Mouse (Mus musculus) hindbrain, postnatal 0 days (tissue): ENCODE data around the gene Gm11983. TPM values are rescaled to one million over a fixed set of nuclear protein-coding genes. Genes with fewer than 3 reads are reported as not detected.
"Not testable (repeated sequence)": the region's sequence is repeated elsewhere in the genome, so short reads cannot be mapped to it uniquely, and the experiment has no call there.

Experiments used
- ATAC-seq: fragments of 200-750 bp; cut with Nextera tagmentation; 2 replicates; pipeline ENCODE4 v1.8.0; 2017; ENCODE audit warnings: mild to moderate bottlenecking, moderate TSS enrichment, moderate library complexity
- DNase-seq: peaks from one replicate; pipeline ENCODE4 v3.0.0-alpha.2; 2015; ENCODE audit warnings: low spot score
- H3K27ac ChIP-seq: fragments of 300-500 bp; sonication (generic); 2 replicates; pipeline ENCODE4 v1.5.1; 2014; ENCODE audit warnings: mild to moderate bottlenecking
- H3K27me3 ChIP-seq: fragments of 300-500 bp; sonication (generic); 2 replicates; pipeline ENCODE4 v1.6.1; 2014; ENCODE audit warnings: low read length, mixed read lengths; ENCODE audit not compliant: insufficient read depth
- H3K36me3 ChIP-seq: fragments of 300-500 bp; sonication (generic); 2 replicates; pipeline ENCODE4 v1.6.1; 2014; ENCODE audit warnings: low read length, mixed read lengths; ENCODE audit not compliant: insufficient read depth
- H3K4me1 ChIP-seq: fragments of 300-500 bp; sonication (generic); 2 replicates; pipeline ENCODE4 v1.6.1; 2014; ENCODE audit warnings: antibody characterized with exemption, low read length, mixed read lengths; ENCODE audit not compliant: insufficient read depth
- H3K4me2 ChIP-seq: fragments of 300-500 bp; sonication (generic); 2 replicates; pipeline ENCODE4 v1.6.1; 2014; ENCODE audit warnings: low read depth, mild to moderate bottlenecking, low read length, moderate library complexity, mixed read lengths
- H3K4me3 ChIP-seq: fragments of 300-500 bp; sonication (generic); 2 replicates; pipeline ENCODE4 v1.5.1; 2014; ENCODE audit warnings: low read length
- H3K9ac ChIP-seq: fragments of 300-500 bp; sonication (generic); replicated peaks from 2 replicates; pipeline ENCODE4 v1.6.1; 2014; ENCODE audit warnings: mild to moderate bottlenecking, low read length, moderate library complexity, mixed read lengths
- H3K9me3 ChIP-seq: fragments of 300-500 bp; sonication (generic); 2 replicates; pipeline ENCODE4 v1.6.1; 2016; ENCODE audit warnings: low read length, mixed read lengths
- CTCF ChIP-seq: IDR thresholded peaks from 2 replicates; pipeline ENCODE4 v1.5.1; 2016; ENCODE audit warnings: antibody characterized with exemption, control low read depth, low read depth
- WGBS: fragments of 180-500 bp; shearing (Covaris S2); extraction: QIAGEN DNeasy Blood & Tissue Kit; methylation state at CpG from one replicate; pipeline ENCODE4 v1.1.7; 2014; 5-methylcytosine and 5-hydroxymethylcytosine counted together
- polyA plus RNA-seq: library from polyadenylated mRNA; unstranded; fragments of >200 nt; fragmentation: Nextera tagmentation; extraction: Ambion mirVana; gene quantifications from 2 replicates; pipeline ENCODE4 v1.2.1, GENCODE M21; 2015
- total RNA-seq: library from RNA; depleted of rRNA; stranded (reverse); fragments of >200 nt; gene quantifications from 2 replicates; pipeline ENCODE4 v1.2.3, GENCODE M21; 2014

Gene Gm11983
- total and polyA plus RNA-seq, 2 experiments from 2014 or later = not detected

GRCm38 (mm10) chr11:6859898-6860858 is 22.7 kb upstream of the Gm11983 start:
- 23% methylated on average over 11 of the region's 11 CpGs for WGBS
- H3K4me2 ChIP-seq = no peak overlapping the region
- no peaks in the 10 kb centered on the region for H3K27me3 ChIP-seq
- H3K4me1 ChIP-seq = peaks cover 3% of the 10 kb centered on the region
- H3K36me3 ChIP-seq = no peaks in the 10 kb centered on the region
- peak; percentile 51 for DNase-seq
- TF ChIP-seq CTCF = no peak
- no peak overlapping the region for H3K4me3 ChIP-seq
- H3K27ac ChIP-seq = no peak overlapping the region; the same call in 1 of the 2 replicates
- H3K9ac ChIP-seq = no peak overlapping the region
- ATAC-seq = peak; percentile 86
- no peaks in the 10 kb centered on the region for H3K9me3 ChIP-seq

GRCm38 (mm10) chr11:6859096-6859495 is 21.6 kb upstream of the Gm11983 start:
- Histone ChIP-seq H3K4me3 (no peak overlapping the region), H3K4me1 (peaks cover 3% of the 10 kb centered on the region), H3K4me2 (no peak overlapping the region), H3K9ac (no peak overlapping the region), H3K27ac (no peak overlapping the region), H3K27me3 (no peaks in the 10 kb centered on the region), H3K36me3 (no peaks in the 10 kb centered on the region), H3K9me3 (no peaks in the 10 kb centered on the region)
- DNase-seq = no peak
- ATAC-seq = no peak
- no peak for TF ChIP-seq CTCF
- WGBS = 92% methylated on average over 8 of the region's 8 CpGs

- 93% methylated on average over 3 of the region's 3 CpGs for WGBS
- H3K36me3 ChIP-seq = no peaks in the 10 kb centered on the region
- H3K9ac ChIP-seq = no peak overlapping the region
- DNase-seq (no peak), ATAC-seq (no peak)
- TF ChIP-seq CTCF = no peak
- no peaks in the 10 kb centered on the region for H3K27me3 ChIP-seq
- peaks cover 3% of the 10 kb centered on the region for H3K4me1 ChIP-seq
- no peak overlapping the region for H3K4me3 ChIP-seq
- no peak overlapping the region for H3K27ac ChIP-seq
- H3K9me3 ChIP-seq = no peaks in the 10 kb centered on the region
- H3K4me2 ChIP-seq = no peak overlapping the region
These were observed 18.5 kb upstream of the Gm11983 start for GRCm38 (mm10) chr11:6855942-6856341.

GRCm38 (mm10) chr11:6853366-6853765 is 15.9 kb upstream of the Gm11983 start:
- H3K27ac ChIP-seq, ATAC-seq: not testable (repeated sequence)

GRCm38 (mm10) chr11:6843831-6844230 is 6.4 kb upstream of the Gm11983 start:
- H3K9me3 ChIP-seq = no peaks in the 10 kb centered on the region
- H3K4me1 ChIP-seq = no peaks in the 10 kb centered on the region
- H3K9ac ChIP-seq = no peak overlapping the region
- H3K27me3 ChIP-seq = no peaks in the 10 kb centered on the region
- DNase-seq = no peak
- TF ChIP-seq CTCF = no peak
- no peak overlapping the region for H3K27ac ChIP-seq
- H3K36me3 ChIP-seq = no peaks in the 10 kb centered on the region
- H3K4me3 ChIP-seq = no peak overlapping the region
- no peak overlapping the region for H3K4me2 ChIP-seq
- 86% methylated on average over 2 of the region's 2 CpGs for WGBS
- ATAC-seq = no peak

More at GRCm38 (mm10) chr11:6853366-6853765, 15.9 kb upstream of the Gm11983 start:
- not testable (repeated sequence) for H3K9ac ChIP-seq, H3K4me3 ChIP-seq, H3K27me3 ChIP-seq, H3K4me1 ChIP-seq, DNase-seq, H3K36me3 ChIP-seq, H3K9me3 ChIP-seq, H3K4me2 ChIP-seq
- 77% methylated on average over 4 of the region's 4 CpGs for WGBS

- H3K9ac ChIP-seq = no peak overlapping the region
- ATAC-seq (no peak), DNase-seq (no peak)
- no peak overlapping the region for H3K4me3 ChIP-seq
- no peaks in the 10 kb centered on the region for H3K36me3 ChIP-seq
- H3K4me2 ChIP-seq = no peak overlapping the region
- no peaks in the 10 kb centered on the region for H3K4me1 ChIP-seq
- TF ChIP-seq CTCF = no peak
- no peaks in the 10 kb centered on the region for H3K9me3 ChIP-seq
- no peak overlapping the region for H3K27ac ChIP-seq
- 89% methylated on average over 5 of the region's 5 CpGs for WGBS
- no peaks in the 10 kb centered on the region for H3K27me3 ChIP-seq
These were observed 4.7 kb upstream of the Gm11983 start for GRCm38 (mm10) chr11:6842160-6842559.

GRCm38 (mm10) chr11:6840775-6841174 is 3.3 kb upstream of the Gm11983 start:
- H3K9me3 ChIP-seq = no peaks in the 10 kb centered on the region

More at GRCm38 (mm10) chr11:6840775-6841174, 3.3 kb upstream of the Gm11983 start:
- 66% methylated on average over 3 of the region's 3 CpGs for WGBS
- H3K4me3 ChIP-seq = no peak overlapping the region
- ATAC-seq (no peak), DNase-seq (no peak)
- no peak overlapping the region for H3K4me2 ChIP-seq
- no peaks in the 10 kb centered on the region for H3K27me3 ChIP-seq
- no peaks in the 10 kb centered on the region for H3K4me1 ChIP-seq
- no peak overlapping the region for H3K27ac ChIP-seq
- no peaks in the 10 kb centered on the region for H3K36me3 ChIP-seq
- no peak for TF ChIP-seq CTCF
- H3K9ac ChIP-seq = no peak overlapping the region
